Mouse (Mus musculus): ENCODE data around the gene Rtn2.

DNA sequence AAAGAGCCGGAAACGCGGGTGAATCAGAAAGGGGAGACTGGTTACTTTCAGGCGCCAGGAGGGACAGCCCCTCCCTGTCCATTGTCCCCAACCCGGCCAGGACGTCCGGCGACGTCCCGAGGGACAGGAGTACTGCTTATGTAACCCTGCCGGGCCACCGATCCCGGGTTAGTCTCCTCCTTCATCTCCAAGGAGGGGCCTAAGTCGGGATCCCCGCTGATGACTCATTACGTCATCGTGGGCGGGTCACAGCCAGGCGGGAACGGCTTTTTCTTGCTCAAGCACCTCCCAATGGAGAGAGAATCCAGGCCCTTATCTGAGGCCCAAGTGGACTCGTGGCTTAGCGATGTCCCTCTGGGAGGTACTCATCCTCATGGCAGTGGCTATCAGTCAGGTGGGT lies 44.7 kb downstream of the Rtn2 start:
- TF ChIP-seq POLR2A (IDR thresholded peaks at IDR 0.05; ENCODE audit: borderline replicate concordance, extremely low read depth, low read depth, low read length), result peak; percentile 82; the same call in 1 of the 2 replicates
- TF ChIP-seq CTCF (IDR thresholded peaks at IDR 0.05; ENCODE audit: insufficient read depth, low read length), result no peak

All from lung, adult 2 months (tissue).